ENCODE assay signal across 8 mouse cellular contexts in genomic region chr7:80028418-80028720, GRCm38 (mm10). TPM values are rescaled to one million over a fixed set of nuclear protein-coding genes. Genes with fewer than 3 reads are reported as not detected.
DNase-seq lines count a peak whose midpoint lies in the region; ATAC-seq and TF ChIP-seq lines count a peak whose summit lies in the region.

No protein-coding gene starts in this region.

- peak overlapping the region; percentile 84; the same call in 1 of the 2 replicates for H3K27ac ChIP-seq in left cerebral cortex, adult 2 months
- H3K27ac ChIP-seq in heart, embryonic 13.5 days (replicated peaks), result peak overlapping the region; percentile 98
- peak overlapping the region; percentile 98 for H3K27ac ChIP-seq in kidney, postnatal 0 days
- peak overlapping the region; percentile 99 for H3K27ac ChIP-seq in midbrain, embryonic 10.5 days (replicated peaks)

- DNase-seq in left cerebral cortex, adult 2 months (ENCODE audit: extremely low spot score in 1 of 2, low spot score in 2 of 2), result no peak
- no peak for DNase-seq in left cerebral cortex, adult 9 months (ENCODE audit: low spot score in 2 of 2)
- peak; percentile 54 for DNase-seq in cerebellum, adult 8-10 months
- DNase-seq in kidney, postnatal 0 days (ENCODE audit: low spot score), result no peak
- DNase-seq in midbrain, embryonic 10.5 days (ENCODE audit: low spot score), result no peak
- DNase-seq in layer of hippocampus, postnatal 25 days (ENCODE audit: extremely low spot score in 1 of 2, low spot score in 1 of 2), result no peak
- DNase-seq in thymus, postnatal 0 days (ENCODE audit: low spot score), result no peak

- WGBS in heart, embryonic 13.5 days, result 42% methylated on average over 3 of the region's 3 CpGs
- WGBS in kidney, postnatal 0 days, result 21% methylated on average over 3 of the region's 3 CpGs
- WGBS in midbrain, embryonic 10.5 days, result 30% methylated on average over 3 of the region's 3 CpGs

- H3K4me1 ChIP-seq in heart, embryonic 13.5 days, result peaks cover 66% of the 10 kb centered on the region
- H3K4me1 ChIP-seq in kidney, postnatal 0 days (replicated peaks; ENCODE audit: insufficient read depth, low read length), result peaks cover 17% of the 10 kb centered on the region
- peaks cover 77% of the 10 kb centered on the region for H3K4me1 ChIP-seq in midbrain, embryonic 10.5 days

- intact Hi-C loops in left cerebral cortex, adult 2 months (cut with DNase I), result no loop called here

- H3K36me3 ChIP-seq in heart, embryonic 13.5 days, result no peaks in the 10 kb centered on the region
- H3K36me3 ChIP-seq in kidney, postnatal 0 days (ENCODE audit: insufficient read depth, low read length), result no peaks in the 10 kb centered on the region
- peaks cover 25% of the 10 kb centered on the region for H3K36me3 ChIP-seq in midbrain, embryonic 10.5 days

- no peaks in the 10 kb centered on the region for H3K9me3 ChIP-seq in heart, embryonic 13.5 days
- H3K9me3 ChIP-seq in kidney, postnatal 0 days (replicated peaks; ENCODE audit: low read length), result no peaks in the 10 kb centered on the region
- H3K9me3 ChIP-seq in midbrain, embryonic 10.5 days (replicated peaks), result no peaks in the 10 kb centered on the region

- peak overlapping the region; percentile 96 for H3K4me2 ChIP-seq in heart, embryonic 13.5 days
- H3K4me2 ChIP-seq in kidney, postnatal 0 days (ENCODE audit: low read length), result peak overlapping the region; percentile 89

- peak overlapping the region; percentile 89 for H3K4me3 ChIP-seq in left cerebral cortex, adult 2 months
- H3K4me3 ChIP-seq in heart, embryonic 13.5 days, result peak overlapping the region; percentile 89
- H3K4me3 ChIP-seq in kidney, postnatal 0 days (replicated peaks; ENCODE audit: low read depth, low read length), result peak overlapping the region; percentile 92
- peak overlapping the region; percentile 95 for H3K4me3 ChIP-seq in midbrain, embryonic 10.5 days

- no peaks in the 10 kb centered on the region for H3K27me3 ChIP-seq in heart, embryonic 13.5 days (replicated peaks)
- H3K27me3 ChIP-seq in kidney, postnatal 0 days (ENCODE audit: insufficient read depth, low read length), result no peaks in the 10 kb centered on the region
- H3K27me3 ChIP-seq in midbrain, embryonic 10.5 days (ENCODE audit: low read depth, poor library complexity, severe bottlenecking), result no peaks in the 10 kb centered on the region

- H3K9ac ChIP-seq in heart, embryonic 13.5 days, result peak overlapping the region; percentile 98
- H3K9ac ChIP-seq in kidney, postnatal 0 days (ENCODE audit: low read depth, low read length), result 0 out of 2 replicates have a peak overlapping the region, but pooled peaks have one; percentile 0

- TF ChIP-seq CTCF in left cerebral cortex, adult 2 months (IDR thresholded peaks at IDR 0.05), result no peak
- no peak for TF ChIP-seq CTCF in kidney, postnatal 0 days (IDR thresholded peaks at IDR 0.05; ENCODE audit: low read depth)

- no peak for ATAC-seq in heart, embryonic 13.5 days (ENCODE audit: extremely low read depth, insufficient number of reproducible peaks, low FRiP score, low TSS enrichment)
- no peak for ATAC-seq in kidney, postnatal 0 days (replicated peaks; ENCODE audit: low FRiP score, low read depth)

RNA-seq across cellular contexts. Expression of gene Zfp710, which starts 3.8 kb away (rescaled TPM):
- 10 to 100 TPM; 18.9 to 21.7 TPM for total RNA-seq in left cerebral cortex, adult 2 months (2021)
- polyA plus RNA-seq in heart, embryonic 13.5 days (2015; fragmentation: Nextera tagmentation; extraction: Ambion mirVana), result 11.6 and 12.1 TPM in 2 replicates
- 14.8 and 15.3 TPM in 2 replicates for polyA plus RNA-seq in kidney, postnatal 0 days (2015; fragmentation: Nextera tagmentation; extraction: Ambion mirVana)
- polyA plus RNA-seq in midbrain, embryonic 10.5 days (2016; fragmentation: Nextera tagmentation; extraction: Ambion mirVana), result 32.7 and 34.2 TPM in 2 replicates
- total RNA-seq in layer of hippocampus, postnatal 25 days (2021), result 10 to 100 TPM; 20.9 to 22.9 TPM
- polyA plus RNA-seq in thymus, postnatal 0 days (2015; fragmentation: Nextera tagmentation; extraction: Ambion mirVana), result 6.5 and 7.3 TPM in 2 replicates
